Mouse (Mus musculus) forebrain, embryonic 14.5 days (tissue): ENCODE measurements around the gene Hebp2. TPM values are rescaled to one million over a fixed set of nuclear protein-coding genes. Genes with fewer than 3 reads are reported as not detected.

Experiments
- polyA plus RNA-seq: library from polyadenylated mRNA; unstranded; fragments of >200 nt; fragmentation: Nextera tagmentation; extraction: Ambion mirVana; gene quantifications from 2 replicates; pipeline ENCODE4 v1.2.1, GENCODE M21; 2014

Gene Hebp2
- polyA plus RNA-seq, 1 experiment from 2014 or later: 7.7 TPM

Other genes starting within 250 kb of the Hebp2 start
- 17.1 and 17.9 TPM in 2 replicates for gene Nhsl1, start 227.1 kb downstream of the Hebp2 start, polyA plus RNA-seq
- gene Arfgef3, start 197.9 kb upstream of the Hebp2 start, polyA plus RNA-seq: 2.8 and 4.7 TPM in 2 replicates
- 0.26 TPM in 1 of 2 replicates, not detected in the other for gene Gm4922, start 240.7 kb upstream of the Hebp2 start, polyA plus RNA-seq